Mouse (Mus musculus) intestine, embryonic 16.5 days (tissue): Measurements from ENCODE around the gene Rad51b. TPM values are rescaled to one million over a fixed set of nuclear protein-coding genes. Genes with fewer than 3 reads are reported as not detected.

Experiments used
- ATAC-seq: fragments of 200-750 bp; cut with Nextera tagmentation; 2 replicates; pipeline ENCODE4 v1.8.0; 2017; ENCODE audit warnings: moderate TSS enrichment, moderate library complexity
- H3K27ac ChIP-seq: fragments of 300-500 bp; sonication (generic); 2 replicates; pipeline ENCODE4 v1.5.1; 2014; ENCODE audit warnings: mild to moderate bottlenecking, low read length
- H3K27me3 ChIP-seq: fragments of 300-500 bp; sonication (generic); replicated peaks from 2 replicates; pipeline ENCODE4 v1.6.1; 2014; ENCODE audit warnings: low read length, control low read depth, mixed read lengths; ENCODE audit not compliant: control insufficient read depth, insufficient read depth
- H3K36me3 ChIP-seq: fragments of 300-500 bp; sonication (generic); 2 replicates; pipeline ENCODE4 v1.6.1; 2014; ENCODE audit warnings: low read length, control low read depth; ENCODE audit not compliant: control insufficient read depth, insufficient read depth
- H3K4me1 ChIP-seq: fragments of 300-500 bp; sonication (generic); 2 replicates; pipeline ENCODE4 v1.6.1; 2014; ENCODE audit warnings: low read length, control low read depth, mixed read lengths; ENCODE audit not compliant: control insufficient read depth, insufficient read depth
- H3K4me2 ChIP-seq: fragments of 300-500 bp; sonication (generic); 2 replicates; pipeline ENCODE4 v1.6.1; 2014; ENCODE audit warnings: low read depth, low read length, control low read depth
- H3K4me3 ChIP-seq: fragments of 300-500 bp; sonication (generic); 2 replicates; pipeline ENCODE4 v1.5.1; 2014; ENCODE audit warnings: mild to moderate bottlenecking, low read length
- H3K9ac ChIP-seq: fragments of 300-500 bp; sonication (generic); 2 replicates; pipeline ENCODE4 v1.6.1; 2014; ENCODE audit warnings: low read depth, low read length
- H3K9me3 ChIP-seq: fragments of 300-500 bp; sonication (generic); 2 replicates; pipeline ENCODE4 v1.6.1; 2016; ENCODE audit warnings: low read length, control low read depth; ENCODE audit not compliant: control insufficient read depth
- WGBS: fragments of 180-500 bp; shearing (Covaris S2); extraction: QIAGEN DNeasy Blood & Tissue Kit; methylation state at CpG from one replicate; pipeline ENCODE4 v1.1.7; 2014; 5-methylcytosine and 5-hydroxymethylcytosine counted together
- polyA plus RNA-seq: library from polyadenylated mRNA; unstranded; fragments of >200 nt; fragmentation: Nextera tagmentation; extraction: Ambion mirVana; gene quantifications from 2 replicates; pipeline ENCODE4 v1.2.1, GENCODE M21; 2015

Gene Rad51b
- polyA plus RNA-seq, 1 experiment from 2014 or later = 6.8 TPM

- Histone ChIP-seq H3K4me1 (peaks cover 35% of the 10 kb centered on the region), H3K9me3 (no peaks in the 10 kb centered on the region), H3K27ac (no peak overlapping the region)
Observed at GRCm38 (mm10) chr12:79609399-79610010, 312.4 kb downstream of the Rad51b start.

GRCm38 (mm10) chr12:79610511-79611103 is 313.5 kb downstream of the Rad51b start:
- 55% methylated on average over 6 of the region's 6 CpGs for WGBS
- Histone ChIP-seq H3K36me3 (no peaks in the 10 kb centered on the region), H3K9ac (no peak overlapping the region; the same call in 1 of the 2 replicates), H3K4me3 (no peak overlapping the region), H3K27ac (peak overlapping the region; percentile 10; the same call in 1 of the 2 replicates), H3K9me3 (no peaks in the 10 kb centered on the region), H3K27me3 (no peaks in the 10 kb centered on the region), H3K4me2 (no peak overlapping the region), H3K4me1 (peaks cover 38% of the 10 kb centered on the region)
- no peak for ATAC-seq

More at GRCm38 (mm10) chr12:79609399-79610010, 312.4 kb downstream of the Rad51b start:
- ATAC-seq = no peak
- H3K27me3 ChIP-seq = no peaks in the 10 kb centered on the region
- WGBS = 77% methylated on average over 8 of the region's 8 CpGs
- H3K4me2 ChIP-seq = no peak overlapping the region
- H3K36me3 ChIP-seq = no peaks in the 10 kb centered on the region
- H3K9ac ChIP-seq = no peak overlapping the region
- H3K4me3 ChIP-seq = no peak overlapping the region

DNA sequence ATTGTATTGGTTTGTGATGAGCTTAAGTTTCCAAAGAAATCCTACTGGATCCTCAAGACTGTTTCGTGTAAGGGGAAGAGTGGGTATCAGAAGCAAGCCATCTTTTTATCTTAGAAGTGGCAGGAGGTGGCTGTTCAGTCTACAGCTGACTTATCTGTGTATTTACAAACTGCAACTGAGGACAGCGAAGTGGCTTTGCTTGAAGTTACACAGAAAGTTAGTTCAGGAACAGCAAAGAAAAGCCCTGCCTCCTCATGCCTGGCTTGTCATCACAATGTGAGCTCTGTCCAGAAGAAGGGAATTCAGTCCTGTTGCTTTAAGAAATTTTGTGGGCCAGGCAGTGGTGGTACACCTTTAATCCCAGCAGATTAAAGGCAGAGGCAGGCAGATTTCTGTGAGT is 314.6 kb downstream of the Rad51b start:
- Histone ChIP-seq H3K4me2 (no peak overlapping the region), H3K27ac (no peak overlapping the region), H3K4me1 (peaks cover 38% of the 10 kb centered on the region), H3K36me3 (no peaks in the 10 kb centered on the region), H3K9ac (no peak overlapping the region), H3K9me3 (no peaks in the 10 kb centered on the region), H3K4me3 (no peak overlapping the region), H3K27me3 (no peaks in the 10 kb centered on the region)
- 83% methylated on average over 2 of the region's 2 CpGs for WGBS
- ATAC-seq = no peak

- no peak overlapping the region for H3K9ac ChIP-seq
- no peaks in the 10 kb centered on the region for H3K9me3 ChIP-seq
- no peaks in the 10 kb centered on the region for H3K36me3 ChIP-seq
- H3K4me2 ChIP-seq = no peak overlapping the region
- H3K27ac ChIP-seq = peak overlapping the region; percentile 64
- ATAC-seq = peak; percentile 91
- H3K4me1 ChIP-seq = peaks cover 38% of the 10 kb centered on the region
- WGBS = 45% methylated on average over 14 of the region's 14 CpGs
- no peaks in the 10 kb centered on the region for H3K27me3 ChIP-seq
- no peak overlapping the region for H3K4me3 ChIP-seq
Observed at GRCm38 (mm10) chr12:79612334-79613060, 315.4 kb downstream of the Rad51b start.

DNA sequence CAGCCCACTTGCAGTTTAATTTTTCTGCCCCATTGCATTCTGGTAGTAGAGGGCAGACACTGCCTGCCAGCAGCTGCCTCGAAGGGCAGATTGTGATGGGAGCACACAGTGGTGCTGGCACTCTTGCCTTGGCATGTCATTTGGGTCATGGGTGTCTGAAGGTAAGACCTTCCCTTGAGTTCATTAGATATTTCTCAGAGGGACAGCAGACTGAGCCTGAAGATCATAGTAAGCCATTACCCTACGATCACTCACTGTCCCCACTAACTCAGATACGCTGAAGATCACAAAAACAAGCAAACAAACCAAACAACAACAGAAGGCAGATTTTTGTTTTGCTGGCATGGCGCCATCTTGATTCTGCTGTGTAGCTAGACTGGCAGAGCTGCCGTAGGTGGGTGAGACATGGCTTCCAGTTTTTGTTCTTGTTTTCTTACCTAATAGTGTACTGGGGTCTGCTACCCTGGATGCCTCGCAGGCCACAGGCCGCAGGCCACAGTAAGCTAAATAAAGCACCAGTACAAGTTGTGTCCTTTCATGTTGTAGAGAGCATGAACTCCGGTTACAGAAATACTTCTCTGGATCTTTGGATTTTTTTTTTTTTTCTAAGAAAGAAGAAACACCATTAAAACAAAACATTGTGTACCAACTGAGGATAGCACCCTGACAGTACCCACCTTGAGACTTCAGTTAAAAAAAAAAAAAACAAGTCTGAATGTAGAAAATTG is 316.1 kb downstream of the Rad51b start:
- Histone ChIP-seq H3K9me3 (no peaks in the 10 kb centered on the region), H3K36me3 (no peaks in the 10 kb centered on the region), H3K27ac (peak overlapping the region; percentile 64), H3K27me3 (no peaks in the 10 kb centered on the region), H3K4me2 (no peak overlapping the region), H3K4me3 (no peak overlapping the region), H3K9ac (no peak overlapping the region), H3K4me1 (peaks cover 36% of the 10 kb centered on the region)
- 85% methylated on average over 8 of the region's 8 CpGs for WGBS
- no peak; the same call in 1 of the 2 replicates for ATAC-seq

DNA sequence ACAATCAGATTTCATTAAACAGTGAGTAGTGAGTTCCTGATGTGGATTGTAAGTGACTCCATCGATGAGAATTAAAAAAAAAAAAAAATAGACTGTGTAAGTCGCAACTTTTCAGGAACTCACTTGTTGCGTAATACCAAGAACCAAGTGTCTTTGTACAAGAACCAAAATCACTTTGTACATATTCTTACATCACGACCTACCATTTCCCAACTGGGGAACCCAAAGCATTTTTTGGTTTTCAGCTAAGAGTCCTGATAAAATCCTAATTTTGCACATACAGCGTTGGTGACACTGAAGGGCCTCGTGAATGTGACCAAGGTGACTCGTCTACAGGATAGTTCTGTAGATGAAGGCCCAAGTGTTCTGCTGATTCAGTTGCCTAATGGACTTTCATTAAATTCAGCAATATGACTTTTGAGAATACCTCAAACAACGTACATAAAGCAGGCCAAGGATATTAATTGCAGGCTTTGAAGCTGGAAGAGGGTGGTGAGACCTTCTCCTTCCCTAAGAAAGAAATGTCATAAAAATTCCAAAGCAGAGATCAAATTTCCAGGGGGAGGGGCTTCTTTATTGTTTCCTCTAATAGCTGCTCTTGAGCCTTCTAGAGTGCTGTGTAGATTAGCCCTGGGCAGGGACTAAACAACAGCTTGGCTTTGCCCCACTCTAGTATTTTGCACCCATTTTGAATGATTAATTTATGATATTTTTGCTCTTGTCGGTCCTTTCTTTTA is 316.9 kb downstream of the Rad51b start:
- Histone ChIP-seq H3K27ac (peak overlapping the region; percentile 2; the same call in 1 of the 2 replicates), H3K4me3 (no peak overlapping the region), H3K9ac (no peak overlapping the region), H3K4me1 (peaks cover 32% of the 10 kb centered on the region), H3K27me3 (no peaks in the 10 kb centered on the region), H3K36me3 (no peaks in the 10 kb centered on the region), H3K4me2 (no peak overlapping the region), H3K9me3 (no peaks in the 10 kb centered on the region)
- peak; percentile 45; the same call in 1 of the 2 replicates for ATAC-seq
- WGBS = 73% methylated on average over 9 of the region's 9 CpGs

- no peak overlapping the region for H3K9ac ChIP-seq
- no peaks in the 10 kb centered on the region for H3K27me3 ChIP-seq
- WGBS = 69% methylated on average over 2 of the region's 2 CpGs
- H3K4me3 ChIP-seq = no peak overlapping the region
- H3K4me2 ChIP-seq = no peak overlapping the region
- H3K4me1 ChIP-seq = peaks cover 32% of the 10 kb centered on the region
- ATAC-seq = no peak
- H3K27ac ChIP-seq = no peak overlapping the region
- H3K36me3 ChIP-seq = no peaks in the 10 kb centered on the region
- no peaks in the 10 kb centered on the region for H3K9me3 ChIP-seq
Observed at GRCm38 (mm10) chr12:79614583-79614953, 317.5 kb downstream of the Rad51b start.

DNA sequence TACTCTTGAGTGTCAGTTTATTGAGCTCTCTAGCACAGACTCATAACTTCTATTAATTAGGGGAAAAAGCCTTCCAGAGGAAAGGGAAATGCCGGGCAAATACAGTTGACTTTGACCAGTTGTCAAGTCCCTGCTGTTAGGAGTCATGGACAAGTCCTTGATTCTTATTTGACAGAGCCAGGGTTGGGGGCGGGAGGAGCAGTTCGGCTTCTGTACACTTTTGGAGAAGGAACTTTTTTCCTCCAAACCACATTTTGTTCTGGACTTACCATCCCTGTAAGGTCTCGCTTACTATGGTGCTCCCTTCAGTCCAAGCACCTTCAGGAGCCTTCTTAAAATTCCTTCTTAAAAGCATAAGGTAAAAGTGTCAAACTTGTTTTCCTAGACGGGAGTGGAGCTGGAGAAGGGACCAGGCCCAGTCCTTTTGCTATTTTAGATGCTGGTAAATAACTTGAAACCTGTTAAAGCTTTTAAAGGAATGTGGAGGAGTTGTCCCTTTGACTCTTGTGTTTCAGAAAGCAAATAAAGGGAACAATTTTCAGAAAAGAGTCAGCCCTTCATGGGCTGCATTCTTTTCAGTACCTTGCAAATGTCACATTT is 318.7 kb downstream of the Rad51b start:
- Histone ChIP-seq H3K36me3 (no peaks in the 10 kb centered on the region), H3K4me2 (no peak overlapping the region), H3K27ac (no peak overlapping the region), H3K4me1 (peaks cover 26% of the 10 kb centered on the region), H3K9ac (no peak overlapping the region), H3K4me3 (no peak overlapping the region), H3K9me3 (no peaks in the 10 kb centered on the region), H3K27me3 (no peaks in the 10 kb centered on the region)
- ATAC-seq = no peak
- WGBS = 75% methylated on average over 5 of the region's 5 CpGs
